Mouse (Mus musculus): ENCODE results near the gene Vapa.

The Vapa gene

GRCm38 (mm10) chr17:65574850-65575249, 38.5 kb downstream of the Vapa start:
- Histone ChIP-seq H3K36me3 (ENCODE audit: insufficient read depth, low read length) (peaks cover 17% of the 10 kb centered on the region), H3K27me3 (ENCODE audit: insufficient read depth, low read length) (no peaks in the 10 kb centered on the region), H3K9me3 (ENCODE audit: low read length) (no peaks in the 10 kb centered on the region), H3K4me1 (replicated peaks; ENCODE audit: low read depth, low read length) (peaks cover 8% of the 10 kb centered on the region; the same call in 1 of the 2 replicates), H3K4me3 (replicated peaks; ENCODE audit: low read length) (no peak overlapping the region)
- no peak for TF ChIP-seq NANOG (IDR thresholded peaks at IDR 0.05; ENCODE audit: borderline replicate concordance, low read length)
- TF ChIP-seq POU5F1 (IDR thresholded peaks at IDR 0.05; ENCODE audit: borderline replicate concordance, low read length) = no peak
- TF ChIP-seq CTCF (conservative IDR thresholded peaks at IDR 0.05; ENCODE audit: low read length) = no peak

GRCm38 (mm10) chr17:65571866-65572265, 41.5 kb downstream of the Vapa start:
- Histone ChIP-seq H3K27me3 (ENCODE audit: insufficient read depth, low read length) (no peaks in the 10 kb centered on the region), H3K4me1 (replicated peaks; ENCODE audit: low read depth, low read length) (peaks cover 8% of the 10 kb centered on the region; the same call in 1 of the 2 replicates), H3K4me3 (replicated peaks; ENCODE audit: low read length) (no peak overlapping the region), H3K36me3 (ENCODE audit: insufficient read depth, low read length) (no peaks in the 10 kb centered on the region; the same call in 1 of the 2 replicates), H3K9me3 (ENCODE audit: low read length) (no peaks in the 10 kb centered on the region)
- TF ChIP-seq POU5F1 (IDR thresholded peaks at IDR 0.05; ENCODE audit: borderline replicate concordance, low read length) (no peak), CTCF (conservative IDR thresholded peaks at IDR 0.05; ENCODE audit: low read length) (no peak), NANOG (IDR thresholded peaks at IDR 0.05; ENCODE audit: borderline replicate concordance, low read length) (no peak)

GRCm38 (mm10) chr17:65571466-65571865, 41.9 kb downstream of the Vapa start:
- Histone ChIP-seq H3K4me3 (replicated peaks; ENCODE audit: low read length) (no peak overlapping the region), H3K36me3 (ENCODE audit: insufficient read depth, low read length) (no peaks in the 10 kb centered on the region; the same call in 1 of the 2 replicates), H3K27me3 (ENCODE audit: insufficient read depth, low read length) (no peaks in the 10 kb centered on the region), H3K9me3 (ENCODE audit: low read length) (no peaks in the 10 kb centered on the region), H3K4me1 (replicated peaks; ENCODE audit: low read depth, low read length) (peaks cover 8% of the 10 kb centered on the region; the same call in 1 of the 2 replicates)
- TF ChIP-seq NANOG (IDR thresholded peaks at IDR 0.05; ENCODE audit: borderline replicate concordance, low read length) (no peak), CTCF (conservative IDR thresholded peaks at IDR 0.05; ENCODE audit: low read length) (no peak), POU5F1 (IDR thresholded peaks at IDR 0.05; ENCODE audit: borderline replicate concordance, low read length) (no peak)

- no peaks in the 10 kb centered on the region for H3K9me3 ChIP-seq (ENCODE audit: low read length)
- TF ChIP-seq CTCF (conservative IDR thresholded peaks at IDR 0.05; ENCODE audit: low read length) = no peak
- TF ChIP-seq NANOG (IDR thresholded peaks at IDR 0.05; ENCODE audit: borderline replicate concordance, low read length) = no peak
- TF ChIP-seq POU5F1 (IDR thresholded peaks at IDR 0.05; ENCODE audit: borderline replicate concordance, low read length) = no peak
- no peak overlapping the region for H3K4me3 ChIP-seq (replicated peaks; ENCODE audit: low read length)
- peaks cover 7% of the 10 kb centered on the region; the same call in 1 of the 2 replicates for H3K27me3 ChIP-seq (ENCODE audit: insufficient read depth, low read length)
- no peaks in the 10 kb centered on the region for H3K4me1 ChIP-seq (replicated peaks; ENCODE audit: low read depth, low read length)
- no peaks in the 10 kb centered on the region for H3K36me3 ChIP-seq (ENCODE audit: insufficient read depth, low read length)
These were observed 49.2 kb downstream of the Vapa start for GRCm38 (mm10) chr17:65564189-65564588.

GRCm38 (mm10) chr17:65563345-65563744, 50.0 kb downstream of the Vapa start:
- Histone ChIP-seq H3K4me3 (replicated peaks; ENCODE audit: low read length) (no peak overlapping the region), H3K9me3 (ENCODE audit: low read length) (no peaks in the 10 kb centered on the region), H3K36me3 (ENCODE audit: insufficient read depth, low read length) (no peaks in the 10 kb centered on the region), H3K4me1 (replicated peaks; ENCODE audit: low read depth, low read length) (peaks cover 8% of the 10 kb centered on the region), H3K27me3 (ENCODE audit: insufficient read depth, low read length) (peaks cover 7% of the 10 kb centered on the region; the same call in 1 of the 2 replicates)
- TF ChIP-seq NANOG (IDR thresholded peaks at IDR 0.05; ENCODE audit: borderline replicate concordance, low read length) = no peak
- no peak for TF ChIP-seq POU5F1 (IDR thresholded peaks at IDR 0.05; ENCODE audit: borderline replicate concordance, low read length)
- no peak; the same call in 1 of the 2 replicates for TF ChIP-seq CTCF (conservative IDR thresholded peaks at IDR 0.05; ENCODE audit: low read length)

- H3K4me3 ChIP-seq (replicated peaks; ENCODE audit: low read length) = no peak overlapping the region
- no peaks in the 10 kb centered on the region for H3K36me3 ChIP-seq (ENCODE audit: insufficient read depth, low read length)
- H3K9me3 ChIP-seq (ENCODE audit: low read length) = no peaks in the 10 kb centered on the region
- peak; percentile 71 for TF ChIP-seq CTCF (conservative IDR thresholded peaks at IDR 0.05; ENCODE audit: low read length)
- no peak for TF ChIP-seq NANOG (IDR thresholded peaks at IDR 0.05; ENCODE audit: borderline replicate concordance, low read length)
- no peak for TF ChIP-seq POU5F1 (IDR thresholded peaks at IDR 0.05; ENCODE audit: borderline replicate concordance, low read length)
- H3K4me1 ChIP-seq (replicated peaks; ENCODE audit: low read depth, low read length) = peaks cover 12% of the 10 kb centered on the region
- H3K27me3 ChIP-seq (ENCODE audit: insufficient read depth, low read length) = peaks cover 8% of the 10 kb centered on the region; the same call in 1 of the 2 replicates
These were observed 50.6 kb downstream of the Vapa start for GRCm38 (mm10) chr17:65562761-65563160.

GRCm38 (mm10) chr17:65561361-65562015, 51.9 kb downstream of the Vapa start:
- Histone ChIP-seq H3K9me3 (ENCODE audit: low read length) (no peaks in the 10 kb centered on the region), H3K27me3 (ENCODE audit: insufficient read depth, low read length) (peaks cover 19% of the 10 kb centered on the region), H3K36me3 (ENCODE audit: insufficient read depth, low read length) (no peaks in the 10 kb centered on the region), H3K4me3 (replicated peaks; ENCODE audit: low read length) (no peak overlapping the region), H3K4me1 (replicated peaks; ENCODE audit: low read depth, low read length) (peaks cover 17% of the 10 kb centered on the region)
- TF ChIP-seq CTCF (conservative IDR thresholded peaks at IDR 0.05; ENCODE audit: low read length) (no peak), POU5F1 (IDR thresholded peaks at IDR 0.05; ENCODE audit: borderline replicate concordance, low read length) (no peak), NANOG (IDR thresholded peaks at IDR 0.05; ENCODE audit: borderline replicate concordance, low read length) (no peak)

GRCm38 (mm10) chr17:65559273-65559672, 54.1 kb downstream of the Vapa start:
- no peaks in the 10 kb centered on the region for H3K36me3 ChIP-seq (ENCODE audit: insufficient read depth, low read length)
- no peaks in the 10 kb centered on the region for H3K9me3 ChIP-seq (ENCODE audit: low read length)
- H3K27me3 ChIP-seq (ENCODE audit: insufficient read depth, low read length) = peaks cover 20% of the 10 kb centered on the region

More at GRCm38 (mm10) chr17:65559273-65559672, 54.1 kb downstream of the Vapa start:
- Histone ChIP-seq H3K4me3 (replicated peaks; ENCODE audit: low read length) (peak overlapping the region; percentile 55; the same call in 1 of the 2 replicates), H3K4me1 (replicated peaks; ENCODE audit: low read depth, low read length) (peaks cover 17% of the 10 kb centered on the region)
- TF ChIP-seq POU5F1 (IDR thresholded peaks at IDR 0.05; ENCODE audit: borderline replicate concordance, low read length) = no peak
- TF ChIP-seq CTCF (conservative IDR thresholded peaks at IDR 0.05; ENCODE audit: low read length) = peak; percentile 83
